Mouse (Mus musculus) erythroid progenitor cell, adult 5-6 weeks (primary cell): ENCODE results near the gene Sypl2. TPM values are rescaled to one million over a fixed set of nuclear protein-coding genes. Genes with fewer than 3 reads are reported as not detected.

Experiments used
- ATAC-seq: replicated peaks from 2 replicates; pipeline ENCODE4 v1.8.0; 2016; ENCODE audit warnings: moderate number of reproducible peaks, mild to moderate bottlenecking, moderate TSS enrichment, inconsistent platforms; ENCODE audit not compliant: poor library complexity, low FRiP score, severe bottlenecking
- total RNA-seq, 2 experiments: library from RNA; stranded (forward) in 1 of 2; stranded (reverse) in 1 of 2; fragments of 150-400 nt in 1 of 2; fragments of 186-747, 209-891 nt in 1 of 2; gene quantifications; 2 replicates each; pipeline versions ENCODE4 v1.2.3 to v1.2.4; 2015 to 2017; ENCODE audit warnings: low replicate concordance in 2 of 2

Gene Sypl2
- total RNA-seq, 2 experiments from 2014 or later, result not detected

DNA sequence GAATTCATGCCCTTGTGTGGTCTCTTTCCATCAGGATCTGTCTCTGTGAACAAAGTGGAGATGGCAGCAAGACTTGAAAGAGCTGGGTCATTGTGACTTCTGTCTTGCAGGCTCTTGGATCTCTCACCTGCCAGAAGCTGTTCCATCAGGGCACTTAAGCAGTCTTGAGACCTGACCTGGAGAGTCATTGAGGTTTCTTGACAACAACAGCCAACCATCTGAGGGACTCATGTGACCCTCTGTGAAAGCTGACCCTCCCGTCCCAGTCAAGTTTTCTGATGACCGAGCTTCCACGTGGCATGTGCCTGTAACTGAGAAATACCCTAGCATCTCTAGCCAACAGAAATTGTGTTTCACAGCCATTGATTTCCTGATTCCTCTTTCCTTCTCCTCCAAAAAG lies 41.7 kb downstream of the Sypl2 start:
- ATAC-seq, result no peak

DNA sequence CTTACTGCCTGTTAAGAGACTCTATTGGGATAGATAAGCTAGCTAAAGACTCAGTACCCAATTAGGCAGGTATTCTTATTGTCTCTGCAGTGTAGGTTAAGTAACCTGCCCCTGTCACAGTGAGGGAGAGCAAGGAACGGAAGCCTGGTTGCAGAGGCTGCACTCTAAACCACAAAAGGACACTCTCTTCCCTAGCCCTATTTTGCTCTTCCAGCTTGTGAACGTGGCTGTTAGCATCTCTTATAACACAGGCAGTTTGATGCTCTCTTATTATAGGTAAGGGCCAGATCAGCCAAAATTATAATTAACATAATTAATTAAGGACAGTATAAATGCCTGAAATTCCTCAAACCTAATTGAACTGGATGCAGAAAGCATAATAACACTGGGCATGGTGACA lies 45.9 kb downstream of the Sypl2 start:
- ATAC-seq, result no peak

DNA sequence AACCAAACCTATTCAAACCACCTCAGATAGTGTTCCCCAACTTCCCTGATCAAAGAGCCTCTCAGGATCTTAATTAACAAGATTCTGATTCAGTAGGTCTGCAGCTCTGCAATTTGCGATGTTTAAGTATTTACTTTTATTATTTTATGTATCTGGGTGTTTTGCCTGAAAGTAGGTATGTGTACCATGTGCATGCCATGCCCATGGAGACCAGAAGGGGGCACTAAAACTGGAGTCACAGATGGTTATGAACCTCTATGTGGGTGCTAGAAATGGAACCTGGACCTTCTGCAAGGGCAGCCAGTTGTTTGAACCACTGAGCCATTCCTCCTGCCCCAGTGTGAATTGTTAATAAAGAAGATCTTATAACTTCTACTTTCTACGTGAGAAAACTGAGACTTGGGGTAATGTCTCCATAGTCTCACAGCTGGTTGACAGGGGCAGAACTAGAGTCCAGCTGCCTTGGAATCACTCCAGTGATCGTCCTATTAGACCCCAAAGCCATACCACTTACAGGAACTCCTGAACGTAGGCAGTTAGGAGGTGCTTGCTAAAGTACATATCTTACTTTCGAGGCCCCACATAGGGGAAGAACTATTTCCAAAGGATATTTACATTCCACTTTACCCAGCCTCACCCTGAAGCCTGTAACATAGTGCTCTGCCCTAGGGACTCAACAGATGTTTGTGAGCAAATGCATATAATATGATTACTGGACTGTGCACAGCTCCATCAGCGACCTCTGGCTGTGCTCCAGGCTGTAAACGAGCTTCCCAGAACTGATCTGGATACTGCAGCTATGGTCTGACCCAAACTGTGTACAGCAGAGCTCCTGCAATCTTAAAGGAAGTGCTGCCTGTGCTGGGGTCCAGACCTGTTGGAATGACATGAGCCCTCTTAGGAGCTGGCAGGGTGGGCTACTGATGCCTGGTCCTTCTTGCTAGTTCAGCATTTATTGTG lies 47.4 kb downstream of the Sypl2 start:
- no peak for ATAC-seq

DNA sequence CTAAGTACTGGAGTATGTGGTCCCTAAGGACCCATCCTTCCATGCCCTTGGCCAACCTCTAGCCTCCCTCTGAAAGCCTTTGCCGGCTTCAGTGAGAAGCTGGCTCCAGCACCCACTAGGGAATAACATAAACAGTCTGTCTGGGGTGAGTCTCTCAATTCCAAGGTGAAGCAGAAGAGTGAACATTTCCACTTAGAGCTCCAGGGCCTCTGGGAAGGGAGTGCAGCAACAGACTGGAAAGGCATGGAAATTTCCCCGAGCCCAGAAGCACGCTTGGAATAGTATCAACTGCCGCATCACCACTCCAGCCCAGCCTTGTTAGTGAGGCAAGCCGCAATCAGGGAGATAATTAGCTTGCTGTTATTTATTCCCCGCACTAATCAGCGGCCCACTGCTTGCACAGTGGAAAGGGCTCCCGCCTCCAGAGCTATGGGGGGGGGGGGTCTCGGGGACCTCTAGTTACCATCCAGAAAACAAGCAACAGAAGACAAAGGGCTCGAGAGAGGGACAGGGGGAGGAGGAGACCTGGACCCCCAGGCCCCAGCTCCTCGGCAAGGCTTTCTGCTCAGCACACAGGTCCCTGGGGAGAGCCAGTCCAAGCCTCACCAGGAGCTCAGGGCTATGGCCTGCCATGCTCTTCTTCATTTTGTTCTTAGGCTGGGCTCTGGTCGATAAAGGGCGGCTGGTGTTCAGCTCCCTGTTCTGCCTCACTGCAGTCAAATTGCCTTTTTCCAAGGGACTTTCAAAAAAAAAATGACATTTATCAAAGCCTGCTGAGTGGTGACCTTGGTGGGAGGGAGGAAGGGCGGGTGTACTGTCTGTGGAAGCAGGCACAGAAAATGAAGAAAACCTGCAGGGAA lies 51.5 kb downstream of the Sypl2 start:
- ATAC-seq, result no peak

DNA sequence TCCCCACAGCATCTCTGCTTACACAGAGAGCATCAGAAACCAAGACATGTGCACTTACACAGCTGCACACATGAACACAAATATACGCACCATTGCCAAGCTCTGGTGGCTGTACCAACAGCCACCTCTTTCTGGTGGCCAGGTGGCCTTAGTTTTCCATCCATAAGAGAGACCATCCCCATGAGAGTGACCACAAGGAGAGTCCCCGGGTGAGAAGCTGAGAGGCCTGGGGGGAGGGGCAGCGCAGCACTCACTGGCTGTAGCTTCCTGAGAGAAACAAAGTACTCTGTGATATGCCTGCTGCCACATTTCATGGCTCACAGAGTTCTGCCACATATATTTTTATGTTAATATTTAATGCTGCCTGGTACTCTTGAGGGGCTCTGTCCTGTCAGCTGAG lies 57.2 kb downstream of the Sypl2 start:
- no peak for ATAC-seq

DNA sequence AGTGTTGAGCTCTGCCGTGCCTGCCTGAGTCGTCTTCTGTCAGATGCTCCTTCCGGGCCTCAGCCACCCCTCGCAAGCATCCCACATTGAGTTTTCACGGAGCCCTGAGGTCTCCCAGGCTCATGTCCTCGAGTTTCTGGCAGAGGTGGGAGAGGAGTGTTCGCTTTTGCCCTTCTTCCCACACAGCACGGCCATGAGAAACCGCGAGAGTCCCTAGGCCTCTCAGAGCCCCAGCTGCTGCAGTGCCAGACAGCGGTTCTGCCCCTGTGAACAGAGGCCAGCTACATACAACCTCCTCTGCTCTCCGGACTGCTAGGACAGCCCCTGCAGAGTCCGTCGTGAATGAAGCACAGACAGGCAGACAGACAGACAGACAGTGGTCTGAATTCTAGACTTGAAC lies 58.9 kb downstream of the Sypl2 start:
- no peak for ATAC-seq

DNA sequence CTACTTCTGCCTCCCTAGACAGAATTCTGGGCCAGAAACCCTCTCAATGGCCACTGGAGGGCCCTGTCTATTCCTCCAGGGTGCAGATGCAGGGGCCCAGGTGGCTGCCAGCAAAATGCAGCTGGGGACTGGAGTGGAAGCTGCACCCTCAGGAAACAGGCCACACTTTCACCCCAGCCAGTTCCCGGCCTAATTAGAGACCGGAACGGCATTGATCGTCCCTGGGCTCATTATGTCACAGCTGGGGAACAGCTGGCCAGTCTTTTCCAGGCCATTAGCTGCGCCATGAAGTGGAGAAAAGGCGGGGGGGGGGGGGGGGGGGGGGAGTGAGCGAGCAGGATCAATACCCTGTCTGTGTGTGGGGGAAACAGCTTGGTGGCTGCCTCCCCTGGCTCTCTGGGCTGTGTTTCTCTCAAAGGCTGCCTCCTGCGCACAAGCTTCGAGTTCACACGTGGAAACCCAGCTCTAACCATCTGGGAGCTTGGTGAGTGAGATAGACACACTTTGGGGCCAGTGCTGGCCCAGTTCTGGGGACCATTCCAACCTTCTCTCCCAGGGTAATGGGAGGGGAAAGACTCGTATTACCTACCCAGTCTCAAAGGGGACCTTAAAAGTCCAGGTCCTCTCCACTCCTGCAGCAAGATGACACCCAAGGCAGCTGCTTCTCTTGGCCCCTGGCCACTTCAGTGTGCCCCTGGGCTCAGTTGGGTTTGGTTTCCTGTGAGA lies 59.8 kb downstream of the Sypl2 start:
- ATAC-seq, result no peak

DNA sequence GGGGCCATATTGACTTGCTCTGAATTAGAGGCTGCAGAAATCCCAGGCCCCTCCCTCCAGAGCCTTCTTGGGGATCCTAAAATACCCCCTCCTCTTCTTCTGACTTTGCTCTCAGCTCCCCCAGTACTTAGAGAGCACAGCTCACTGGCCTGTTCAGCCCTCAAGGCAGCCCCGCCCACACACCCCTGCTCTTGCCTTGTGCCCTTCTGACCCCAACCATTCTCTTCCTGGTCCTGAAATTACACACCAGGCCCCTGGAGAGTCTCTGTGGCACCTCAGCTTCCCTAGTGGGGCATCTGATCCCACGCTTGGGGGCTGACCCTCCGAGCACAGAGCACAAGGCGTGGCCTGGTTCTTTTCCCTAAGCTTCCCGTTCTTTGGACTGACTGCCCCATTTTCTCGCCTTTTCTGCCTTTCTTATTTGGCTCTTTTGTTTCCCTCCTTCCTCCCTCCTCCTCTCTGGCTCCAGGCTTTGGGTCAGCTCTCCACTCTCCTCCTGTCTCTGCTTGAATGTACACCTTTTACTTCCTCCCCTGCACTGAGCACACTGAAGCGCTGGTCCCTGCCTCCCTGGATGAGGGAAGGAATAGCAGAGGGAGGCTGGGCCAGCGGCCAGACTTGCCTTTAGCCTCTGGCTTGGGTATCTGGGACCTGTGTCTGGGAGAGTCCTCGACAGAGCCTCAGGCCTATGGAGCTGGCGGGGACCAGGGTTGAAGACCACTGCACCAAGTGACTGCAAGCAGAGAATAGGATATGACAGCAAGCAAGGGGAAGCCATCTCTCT lies 60.7 kb downstream of the Sypl2 start:
- no peak for ATAC-seq

DNA sequence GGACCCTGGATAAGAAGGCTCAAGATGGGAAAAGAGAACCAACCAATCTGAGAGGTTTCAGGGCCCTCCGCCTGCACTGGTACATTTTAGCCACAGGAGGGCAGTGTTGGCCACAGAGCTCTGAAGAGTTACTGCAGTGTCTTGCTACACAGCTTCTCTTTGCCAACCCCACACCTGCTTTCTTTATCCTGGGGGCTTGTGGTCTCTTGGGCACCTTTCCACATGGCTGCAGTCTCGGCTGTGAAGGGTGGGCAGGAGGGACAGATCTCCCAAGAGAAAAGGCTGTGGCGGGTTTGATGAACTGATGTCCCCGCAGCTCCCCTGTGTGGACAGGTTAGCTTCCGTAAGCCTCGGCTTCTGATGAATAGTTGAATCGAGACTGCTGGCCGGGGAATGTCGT lies 61.6 kb downstream of the Sypl2 start:
- ATAC-seq, result peak; percentile 81

DNA sequence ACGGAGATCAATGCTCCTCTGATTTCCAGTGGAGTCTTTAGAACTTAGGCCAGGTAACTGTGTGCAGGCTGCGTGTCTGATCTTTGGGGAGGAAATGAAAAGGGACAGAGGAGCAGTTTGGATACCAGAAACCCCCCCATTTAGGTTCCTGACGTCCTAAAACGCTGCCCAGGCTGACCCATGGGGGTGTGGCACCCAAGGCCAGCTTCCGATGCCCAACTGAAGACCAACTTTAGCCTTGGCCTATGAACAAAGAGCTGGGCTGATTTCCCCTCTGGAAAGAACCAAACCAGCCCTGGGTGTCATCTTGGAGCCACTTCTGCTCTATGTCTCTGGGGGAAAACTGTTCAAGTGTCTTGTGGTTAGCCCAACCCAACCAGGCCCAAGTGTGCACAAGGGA lies 62.4 kb downstream of the Sypl2 start:
- no peak for ATAC-seq

Other genes starting within 250 kb of the Sypl2 start
- not detected in 2 replicates for gene Gstm2, start 240.2 kb downstream of the Sypl2 start, total RNA-seq (2015; ENCODE audit: low replicate concordance)
- gene Gstm2, start 240.2 kb downstream of the Sypl2 start, total RNA-seq (2017; ENCODE audit: low replicate concordance), result not detected in 2 replicates
- 114 and 170 TPM in 2 replicates for gene Gstm1, start 208.7 kb downstream of the Sypl2 start, total RNA-seq (2015; ENCODE audit: low replicate concordance)
- 29.0 and 44.4 TPM in 2 replicates for gene Gstm1, start 208.7 kb downstream of the Sypl2 start, total RNA-seq (2017; ENCODE audit: low replicate concordance)
- gene Gstm4, start 181.8 kb downstream of the Sypl2 start, total RNA-seq (2015; ENCODE audit: low replicate concordance), result 2.5 and 4.2 TPM in 2 replicates
- gene Gstm4, start 181.8 kb downstream of the Sypl2 start, total RNA-seq (2017; ENCODE audit: low replicate concordance), result 0.90 and 1.4 TPM in 2 replicates
- gene Ampd2, start 140.0 kb downstream of the Sypl2 start, total RNA-seq (2015; ENCODE audit: low replicate concordance), result 9.2 and 10.5 TPM in 2 replicates
- gene Ampd2, start 140.0 kb downstream of the Sypl2 start, total RNA-seq (2017; ENCODE audit: low replicate concordance), result 1.0 and 10.1 TPM in 2 replicates
- gene Gnat2, start 133.9 kb downstream of the Sypl2 start, total RNA-seq (2015; ENCODE audit: low replicate concordance), result not detected in 2 replicates
- not detected in 2 replicates for gene Gnat2, start 133.9 kb downstream of the Sypl2 start, total RNA-seq (2017; ENCODE audit: low replicate concordance)
- gene Gnai3, start 80.5 kb downstream of the Sypl2 start, total RNA-seq (2015; ENCODE audit: low replicate concordance), result 29.9 and 45.7 TPM in 2 replicates
- 21.7 and 30.0 TPM in 2 replicates for gene Gnai3, start 80.5 kb downstream of the Sypl2 start, total RNA-seq (2017; ENCODE audit: low replicate concordance)
- gene Gpr61, start 71.8 kb downstream of the Sypl2 start, total RNA-seq (2015; ENCODE audit: low replicate concordance), result not detected in 2 replicates
- not detected in 2 replicates for gene Gpr61, start 71.8 kb downstream of the Sypl2 start, total RNA-seq (2017; ENCODE audit: low replicate concordance)
- gene Amigo1, start 40.3 kb downstream of the Sypl2 start, total RNA-seq (2015; ENCODE audit: low replicate concordance), result not detected in 2 replicates
- gene Amigo1, start 40.3 kb downstream of the Sypl2 start, total RNA-seq (2017; ENCODE audit: low replicate concordance), result 0.38 TPM in 1 of 2 replicates, not detected in the other
- gene Cyb561d1, start 25.4 kb downstream of the Sypl2 start, total RNA-seq (2015; ENCODE audit: low replicate concordance), result 1.4 and 2.1 TPM in 2 replicates
- 5.3 TPM in 1 of 2 replicates, not detected in the other for gene Cyb561d1, start 25.4 kb downstream of the Sypl2 start, total RNA-seq (2017; ENCODE audit: low replicate concordance)
- gene Atxn7l2, start 15.7 kb downstream of the Sypl2 start, total RNA-seq (2015; ENCODE audit: low replicate concordance), result 0.36 and 5.4 TPM in 2 replicates
- not detected in 2 replicates for gene Atxn7l2, start 15.7 kb downstream of the Sypl2 start, total RNA-seq (2017; ENCODE audit: low replicate concordance)
- gene Psma5, start 30.3 kb upstream of the Sypl2 start, total RNA-seq (2015; ENCODE audit: low replicate concordance), result 78.8 and 93.0 TPM in 2 replicates
- 49.7 and 86.5 TPM in 2 replicates for gene Psma5, start 30.3 kb upstream of the Sypl2 start, total RNA-seq (2017; ENCODE audit: low replicate concordance)
- gene Sort1, start 57.4 kb upstream of the Sypl2 start, total RNA-seq (2015; ENCODE audit: low replicate concordance), result 12.3 and 15.9 TPM in 2 replicates
- 8.7 and 10.8 TPM in 2 replicates for gene Sort1, start 57.4 kb upstream of the Sypl2 start, total RNA-seq (2017; ENCODE audit: low replicate concordance)
- not detected in 2 replicates for gene Mybphl, start 138.3 kb upstream of the Sypl2 start, total RNA-seq (2015; ENCODE audit: low replicate concordance)
- not detected in 2 replicates for gene Mybphl, start 138.3 kb upstream of the Sypl2 start, total RNA-seq (2017; ENCODE audit: low replicate concordance)
- gene Psrc1, start 157.2 kb upstream of the Sypl2 start, total RNA-seq (2015; ENCODE audit: low replicate concordance), result 42.2 and 46.9 TPM in 2 replicates
- gene Psrc1, start 157.2 kb upstream of the Sypl2 start, total RNA-seq (2017; ENCODE audit: low replicate concordance), result 58.9 and 59.7 TPM in 2 replicates
- gene Celsr2, start 188.9 kb upstream of the Sypl2 start, total RNA-seq (2015; ENCODE audit: low replicate concordance), result 0.84 and 1.1 TPM in 2 replicates
- gene Celsr2, start 188.9 kb upstream of the Sypl2 start, total RNA-seq (2017; ENCODE audit: low replicate concordance), result 1.0 TPM in 1 of 2 replicates, not detected in the other
- gene Sars, start 218.6 kb upstream of the Sypl2 start, total RNA-seq (2015; ENCODE audit: low replicate concordance), result 27.4 and 30.6 TPM in 2 replicates
- 107 and 211 TPM in 2 replicates for gene Sars, start 218.6 kb upstream of the Sypl2 start, total RNA-seq (2017; ENCODE audit: low replicate concordance)